Mouse (Mus musculus): ENCODE measurements around the gene Pde1b. TPM values are rescaled to one million over a fixed set of nuclear protein-coding genes. Genes with fewer than 3 reads are reported as not detected.

Gene Pde1b
- polyA plus RNA-seq, 1 experiment from 2014 or later, result 2.2 TPM

DNA sequence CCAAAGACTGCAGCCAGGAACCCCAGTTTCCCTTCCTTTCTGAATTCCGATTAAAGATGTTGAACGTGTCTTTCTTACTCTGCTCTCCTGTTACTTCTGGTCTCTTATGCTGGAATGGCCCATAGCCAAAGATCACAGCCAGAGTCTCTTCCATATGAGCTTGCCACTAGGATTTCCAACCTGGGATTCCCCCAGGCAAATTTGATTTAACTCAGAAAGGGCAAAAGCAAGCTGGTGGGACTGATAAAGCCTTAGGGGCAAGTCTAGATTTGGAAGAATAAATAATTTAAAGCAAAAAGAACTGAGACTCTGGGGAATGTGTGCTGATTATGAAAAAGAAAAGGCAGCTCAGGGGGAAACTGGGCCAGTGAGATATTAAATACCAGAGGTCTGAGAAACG lies 17.7 kb upstream of the Pde1b start:
- WGBS, result 65% methylated on average over 3 of the region's 3 CpGs
- no peaks in the 10 kb centered on the region for H3K27me3 ChIP-seq (replicated peaks; ENCODE audit: insufficient read depth, low read length)
- DNase-seq (ENCODE audit: low spot score) (no peak), ATAC-seq (no peak)
- H3K9ac ChIP-seq (replicated peaks; ENCODE audit: low read depth), result no peak overlapping the region
- no peaks in the 10 kb centered on the region for H3K36me3 ChIP-seq (ENCODE audit: insufficient read depth, low read length)
- H3K27ac ChIP-seq (ENCODE audit: low read length), result no peak overlapping the region
- H3K4me1 ChIP-seq (ENCODE audit: insufficient read depth, low read depth, low read length), result no peaks in the 10 kb centered on the region
- no peaks in the 10 kb centered on the region for H3K9me3 ChIP-seq (ENCODE audit: low read length)
- no peak overlapping the region for H3K4me3 ChIP-seq (ENCODE audit: low read depth, low read length)
- H3K4me2 ChIP-seq (replicated peaks; ENCODE audit: low read depth, low read length), result no peak overlapping the region
- no peak for TF ChIP-seq CTCF (IDR thresholded peaks at IDR 0.05)
- TF ChIP-seq EP300 (IDR thresholded peaks at IDR 0.05), result no peak

DNA sequence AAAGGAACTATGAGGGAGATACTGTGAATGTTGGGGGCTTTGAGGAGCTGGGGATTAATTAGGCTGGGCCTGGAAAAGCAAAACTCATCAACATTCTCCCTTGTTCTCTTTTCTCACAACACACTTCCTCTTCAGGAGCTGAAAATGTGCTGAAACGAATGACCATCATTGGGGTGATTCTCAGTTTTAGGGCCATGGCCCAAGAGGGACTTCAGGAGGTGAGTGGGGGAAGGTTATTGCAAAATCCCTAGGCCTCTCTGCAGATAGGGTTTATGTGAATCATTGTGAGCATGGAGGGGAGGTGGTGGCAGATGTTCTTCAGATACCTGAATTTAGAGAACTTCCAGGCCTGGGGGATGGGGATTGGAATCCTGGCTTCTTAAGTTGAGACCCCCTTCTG lies 16.2 kb upstream of the Pde1b start:
- Histone ChIP-seq H3K27me3 (replicated peaks; ENCODE audit: insufficient read depth, low read length) (no peaks in the 10 kb centered on the region), H3K4me3 (ENCODE audit: low read depth, low read length) (no peak overlapping the region), H3K9ac (replicated peaks; ENCODE audit: low read depth) (no peak overlapping the region), H3K9me3 (ENCODE audit: low read length) (no peaks in the 10 kb centered on the region), H3K36me3 (ENCODE audit: insufficient read depth, low read length) (no peaks in the 10 kb centered on the region), H3K27ac (ENCODE audit: low read length) (no peak overlapping the region), H3K4me2 (replicated peaks; ENCODE audit: low read depth, low read length) (no peak overlapping the region), H3K4me1 (ENCODE audit: insufficient read depth, low read depth, low read length) (no peaks in the 10 kb centered on the region)
- no peak for TF ChIP-seq CTCF (IDR thresholded peaks at IDR 0.05)
- no peak for TF ChIP-seq EP300 (IDR thresholded peaks at IDR 0.05)
- 52% methylated on average over 1 of the region's 1 CpGs for WGBS
- no peak for ATAC-seq
- no peak for DNase-seq (ENCODE audit: low spot score)

DNA sequence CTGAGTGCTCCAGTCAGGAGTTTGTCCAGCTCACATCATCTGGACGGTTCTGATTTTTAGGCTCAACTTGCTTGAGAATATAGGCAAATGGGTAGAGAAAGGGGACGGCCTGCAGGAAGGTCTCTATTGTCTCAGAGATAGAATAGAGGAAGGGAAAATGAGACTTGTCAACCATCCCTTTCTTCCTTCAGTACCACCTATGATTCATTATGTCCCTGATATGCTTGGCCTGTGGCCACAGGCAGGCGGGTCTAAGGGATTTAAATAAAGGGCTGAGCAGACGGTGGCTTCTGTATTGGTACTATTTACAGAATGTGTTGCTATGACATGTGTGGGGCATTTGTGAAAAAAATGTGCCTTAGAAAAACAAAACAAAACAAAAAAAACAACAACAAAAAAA lies 14.5 kb upstream of the Pde1b start:
- WGBS, result 47% methylated on average over 4 of the region's 4 CpGs
- Histone ChIP-seq H3K36me3 (ENCODE audit: insufficient read depth, low read length) (no peaks in the 10 kb centered on the region), H3K27ac (ENCODE audit: low read length) (no peak overlapping the region), H3K4me1 (ENCODE audit: insufficient read depth, low read depth, low read length) (no peaks in the 10 kb centered on the region), H3K9me3 (ENCODE audit: low read length) (no peaks in the 10 kb centered on the region), H3K9ac (replicated peaks; ENCODE audit: low read depth) (no peak overlapping the region), H3K27me3 (replicated peaks; ENCODE audit: insufficient read depth, low read length) (no peaks in the 10 kb centered on the region), H3K4me2 (replicated peaks; ENCODE audit: low read depth, low read length) (no peak overlapping the region), H3K4me3 (ENCODE audit: low read depth, low read length) (no peak overlapping the region)
- DNase-seq (ENCODE audit: low spot score) (no peak), ATAC-seq (no peak)
- TF ChIP-seq EP300 (IDR thresholded peaks at IDR 0.05), result no peak
- TF ChIP-seq CTCF (IDR thresholded peaks at IDR 0.05), result no peak

GRCm38 (mm10) chr15:103496204-103497140 lies 6.4 kb upstream of the Pde1b start:
- no peak for DNase-seq (ENCODE audit: low spot score)
- no peaks in the 10 kb centered on the region for H3K4me1 ChIP-seq (ENCODE audit: insufficient read depth, low read depth, low read length)
- no peaks in the 10 kb centered on the region for H3K9me3 ChIP-seq (ENCODE audit: low read length)
- no peak overlapping the region for H3K9ac ChIP-seq (replicated peaks; ENCODE audit: low read depth)
- H3K4me3 ChIP-seq (ENCODE audit: low read depth, low read length), result no peak overlapping the region
- no peak overlapping the region for H3K4me2 ChIP-seq (replicated peaks; ENCODE audit: low read depth, low read length)
- no peaks in the 10 kb centered on the region for H3K36me3 ChIP-seq (ENCODE audit: insufficient read depth, low read length)
- no peak for ATAC-seq
- TF ChIP-seq CTCF (IDR thresholded peaks at IDR 0.05) (no peak), EP300 (IDR thresholded peaks at IDR 0.05) (no peak)
- H3K27me3 ChIP-seq (replicated peaks; ENCODE audit: insufficient read depth, low read length), result no peaks in the 10 kb centered on the region
- WGBS, result 60% methylated on average over 10 of the region's 10 CpGs
- H3K27ac ChIP-seq (ENCODE audit: low read length), result no peak overlapping the region

DNA sequence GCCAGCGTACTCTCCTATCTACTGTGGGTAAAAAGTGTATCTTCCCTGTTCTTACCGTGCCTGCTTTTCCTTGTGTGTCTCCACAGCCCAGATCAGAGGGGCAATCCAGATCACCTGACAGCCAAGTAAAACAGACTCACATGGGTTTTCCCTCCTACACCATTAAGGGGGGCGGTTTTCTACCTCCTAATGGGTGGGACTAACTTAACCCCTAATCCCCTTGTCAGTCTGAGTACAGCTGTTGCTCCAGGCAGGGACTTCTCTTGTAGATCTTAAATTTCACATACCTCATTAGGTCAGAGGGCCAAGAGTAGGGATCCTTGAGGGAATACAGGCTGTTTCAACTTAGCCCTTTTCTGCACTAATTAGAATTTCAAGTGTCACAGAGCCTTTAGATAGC lies 4.7 kb upstream of the Pde1b start:
- Histone ChIP-seq H3K4me1 (ENCODE audit: insufficient read depth, low read depth, low read length) (0 out of 2 replicates have a peak, but pooled peaks cover under 1% of the 10 kb centered on the region), H3K9me3 (ENCODE audit: low read length) (no peaks in the 10 kb centered on the region), H3K9ac (replicated peaks; ENCODE audit: low read depth) (no peak overlapping the region), H3K36me3 (ENCODE audit: insufficient read depth, low read length) (no peaks in the 10 kb centered on the region), H3K4me3 (ENCODE audit: low read depth, low read length) (no peak overlapping the region), H3K4me2 (replicated peaks; ENCODE audit: low read depth, low read length) (no peak overlapping the region), H3K27ac (ENCODE audit: low read length) (no peak overlapping the region), H3K27me3 (replicated peaks; ENCODE audit: insufficient read depth, low read length) (0 out of 2 replicates have a peak, but pooled peaks cover 4% of the 10 kb centered on the region)
- DNase-seq (ENCODE audit: low spot score) (no peak), ATAC-seq (no peak)
- TF ChIP-seq CTCF (IDR thresholded peaks at IDR 0.05) (no peak), EP300 (IDR thresholded peaks at IDR 0.05) (no peak)
- 32% methylated on average over 3 of the region's 3 CpGs for WGBS

DNA sequence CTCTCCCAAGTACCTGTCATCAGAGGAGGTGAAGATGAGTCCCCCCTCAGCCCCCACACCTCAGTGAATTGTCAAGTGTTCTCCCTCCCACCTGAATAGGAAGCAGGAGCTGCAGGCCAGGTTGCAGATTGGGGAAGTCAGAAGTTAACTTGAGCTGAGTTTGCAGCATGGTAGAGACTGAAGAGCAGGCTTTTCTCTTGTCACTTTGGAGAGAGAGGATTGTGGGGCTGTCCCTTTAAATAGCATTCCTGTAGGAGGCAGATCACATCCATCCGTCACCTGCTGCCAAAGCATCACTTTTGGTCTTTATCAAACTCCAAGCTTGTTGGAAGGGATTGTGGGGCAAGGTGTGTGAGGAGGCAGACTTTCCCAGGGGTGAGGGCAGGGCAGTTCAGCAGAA lies 2.1 kb upstream of the Pde1b start:
- H3K9me3 ChIP-seq (ENCODE audit: low read length), result no peaks in the 10 kb centered on the region
- H3K27me3 ChIP-seq (replicated peaks; ENCODE audit: insufficient read depth, low read length), result peaks cover 20% of the 10 kb centered on the region
- TF ChIP-seq CTCF (IDR thresholded peaks at IDR 0.05) (no peak), EP300 (IDR thresholded peaks at IDR 0.05) (no peak)
- H3K4me3 ChIP-seq (ENCODE audit: low read depth, low read length), result no peak overlapping the region
- H3K36me3 ChIP-seq (ENCODE audit: insufficient read depth, low read length), result no peaks in the 10 kb centered on the region
- ATAC-seq (no peak), DNase-seq (ENCODE audit: low spot score) (no peak)
- H3K4me2 ChIP-seq (replicated peaks; ENCODE audit: low read depth, low read length), result no peak overlapping the region
- 71% methylated on average over 1 of the region's 1 CpGs for WGBS
- H3K4me1 ChIP-seq (ENCODE audit: insufficient read depth, low read depth, low read length), result 0 out of 2 replicates have a peak, but pooled peaks cover 5% of the 10 kb centered on the region
- H3K9ac ChIP-seq (replicated peaks; ENCODE audit: low read depth), result no peak overlapping the region
- H3K27ac ChIP-seq (ENCODE audit: low read length), result no peak overlapping the region
